Mouse (Mus musculus) ovary, postnatal 36 days (tissue): ENCODE data around the gene Cir1.

Source experiments
- DNase-seq: peaks from one replicate; pipeline ENCODE4 v3.0.0; 2022; ENCODE audit warnings: low spot score, mixed read lengths

The Cir1 gene

GRCm38 (mm10) chr2:73312152-73313116 lies at the start of gene Cir1, which contains the start of gene Scrn3:
TSS of gene Cir1 (minus strand) at chr2:73312701.
TSS of gene Scrn3 (plus strand) at chr2:73312601.
- DNase-seq, result peak; percentile 93

DNA sequence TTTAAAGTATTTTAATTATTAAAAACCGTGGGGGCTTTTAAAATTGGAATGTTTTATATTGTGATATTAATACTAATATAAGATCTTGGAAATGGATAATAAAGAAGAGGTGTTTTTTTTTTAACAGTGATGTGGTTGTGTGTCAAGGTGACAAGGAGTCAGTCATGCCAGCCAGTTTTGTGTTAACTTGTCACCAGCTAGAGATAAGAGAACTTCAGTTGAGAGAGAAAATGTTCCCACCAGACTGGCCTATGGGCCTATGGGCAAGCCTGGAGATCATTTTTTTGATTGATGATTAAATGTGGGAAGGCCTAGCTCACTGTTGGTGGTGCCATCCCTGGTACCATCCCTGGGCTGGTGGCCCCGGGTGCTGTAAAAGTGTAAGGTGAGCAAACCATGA lies 48.0 kb upstream of the Cir1 start:
- no peak for DNase-seq

- no peak for DNase-seq
These were observed 47.4 kb upstream of the Cir1 start for GRCm38 (mm10) chr2:73359941-73360340.

DNA sequence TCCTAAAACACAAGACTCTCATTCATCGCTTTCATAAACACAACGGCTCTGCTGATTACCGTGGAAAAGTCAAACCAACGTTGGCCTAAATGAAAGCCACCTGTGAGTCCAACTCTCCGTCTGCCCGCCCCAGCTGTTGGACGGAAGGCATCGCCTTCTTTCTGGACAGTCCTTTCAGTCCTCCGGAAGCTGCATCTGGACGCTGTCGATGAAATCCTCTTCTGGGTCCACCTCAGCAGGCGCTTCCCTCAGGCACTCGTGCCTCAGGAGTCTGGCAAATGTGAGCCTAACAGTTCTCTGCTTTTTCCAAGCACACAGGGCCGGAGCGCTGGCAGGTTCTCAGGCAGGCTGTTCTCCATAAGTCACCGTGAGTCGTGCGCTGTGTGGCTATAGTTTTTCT lies 44.5 kb upstream of the Cir1 start:
- no peak for DNase-seq

DNA sequence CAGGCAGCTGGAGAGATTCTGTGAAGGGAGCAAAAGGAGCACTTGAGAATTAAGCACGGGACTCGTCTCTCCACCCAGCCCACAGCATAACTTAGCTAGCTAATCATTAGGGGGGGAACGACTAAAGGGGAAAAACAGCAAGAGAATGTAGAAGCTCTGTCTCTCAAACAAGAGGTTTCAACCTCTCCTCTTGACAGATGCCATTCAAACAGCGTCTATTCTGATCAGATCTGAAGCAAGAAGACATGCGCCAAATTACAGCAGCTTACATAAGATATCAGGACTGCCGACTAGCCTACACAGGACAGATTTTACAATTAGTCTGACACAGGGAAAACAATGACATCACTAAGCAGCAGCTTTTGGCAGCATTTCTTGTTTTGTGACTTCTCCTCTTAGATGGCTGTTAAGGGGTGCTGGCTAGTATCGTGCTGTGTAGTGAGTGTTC lies 39.5 kb upstream of the Cir1 start:
- DNase-seq, result no peak

- DNase-seq, result no peak
These were observed 39.0 kb upstream of the Cir1 start for GRCm38 (mm10) chr2:73351496-73351895.

GRCm38 (mm10) chr2:73348221-73348620 lies 35.7 kb upstream of the Cir1 start:
- no peak for DNase-seq

GRCm38 (mm10) chr2:73347766-73348165 lies 35.3 kb upstream of the Cir1 start:
- no peak for DNase-seq

GRCm38 (mm10) chr2:73347136-73347535 lies 34.6 kb upstream of the Cir1 start:
- no peak for DNase-seq

DNA sequence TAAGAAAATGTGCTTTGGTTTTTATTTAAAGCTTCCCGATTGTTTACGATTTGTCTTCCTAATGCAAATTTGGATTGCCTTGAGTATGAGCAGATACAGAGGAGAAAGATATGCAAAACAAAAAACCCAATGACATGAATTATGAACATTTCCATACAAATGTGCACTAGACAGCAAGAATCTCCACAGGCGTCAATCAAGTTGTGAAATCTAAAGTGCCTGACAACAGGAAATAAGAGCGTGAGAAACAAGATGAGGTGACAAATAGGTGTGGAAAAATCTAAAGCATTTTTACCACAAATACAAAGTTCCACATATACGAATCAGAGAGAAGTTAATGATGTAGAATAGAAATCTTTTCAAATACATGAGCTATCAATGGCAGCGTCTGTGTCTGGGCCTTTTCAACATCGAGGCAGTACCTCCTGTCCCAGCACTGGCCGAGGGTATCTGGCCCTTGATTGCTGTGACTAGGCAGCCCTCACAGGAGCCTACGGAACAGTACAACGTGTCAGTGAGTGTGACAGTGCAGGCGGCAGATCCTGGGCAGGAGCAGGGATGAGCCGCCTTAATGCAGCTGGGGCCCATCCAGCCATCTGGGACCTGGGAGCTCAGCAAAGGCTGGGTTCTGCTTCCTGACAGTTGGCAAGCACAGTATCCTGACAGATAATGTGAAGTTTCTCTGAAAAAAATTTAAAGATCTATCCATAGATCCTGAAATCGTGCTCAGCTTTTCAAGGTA lies 34.0 kb upstream of the Cir1 start:
- no peak for DNase-seq

- DNase-seq, result no peak
These were observed 32.7 kb upstream of the Cir1 start for GRCm38 (mm10) chr2:73345204-73345603.

DNA sequence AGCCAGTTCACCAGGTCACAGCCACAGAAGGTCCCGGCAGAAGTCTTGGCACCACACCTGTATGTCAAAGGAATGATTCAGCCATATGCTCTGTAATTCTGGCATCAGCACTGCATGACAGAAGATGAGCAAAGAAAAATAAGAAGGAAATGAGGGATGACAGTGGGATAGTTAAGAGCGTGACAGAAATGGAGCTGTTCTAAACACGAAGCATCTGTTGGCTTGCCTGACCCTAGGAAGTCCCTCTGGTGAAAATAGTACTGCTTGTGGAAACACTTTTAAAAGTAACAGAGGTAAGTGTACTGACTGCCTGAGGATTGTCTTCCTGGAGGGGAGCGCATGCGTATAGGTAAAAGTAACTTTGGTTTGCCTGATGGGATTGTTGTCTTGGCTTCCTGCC lies 31.2 kb upstream of the Cir1 start:
- DNase-seq, result no peak

GRCm38 (mm10) chr2:73338415-73338814 lies 25.9 kb upstream of the Cir1 start:
- no peak for DNase-seq

DNA sequence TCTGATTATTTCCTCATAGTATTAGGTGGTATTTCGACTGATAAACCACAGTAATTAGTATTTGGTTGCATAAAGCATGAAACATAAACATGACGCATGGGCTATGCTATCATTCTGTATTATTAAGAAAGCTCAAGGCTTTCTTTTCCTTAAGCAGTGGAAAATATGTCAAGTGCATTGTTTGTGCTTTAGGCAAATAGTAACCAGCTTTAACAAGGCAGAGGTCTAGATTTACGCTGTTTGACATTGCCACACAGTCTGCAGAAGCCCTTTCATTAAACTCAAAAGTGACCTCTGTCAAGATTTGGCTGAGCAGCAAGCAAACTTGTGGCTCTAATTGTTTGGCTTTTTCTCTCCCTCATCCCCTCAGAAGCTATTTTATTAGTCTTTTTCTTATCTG lies 23.4 kb upstream of the Cir1 start:
- no peak for DNase-seq

- DNase-seq, result no peak
These were observed 13.4 kb upstream of the Cir1 start for GRCm38 (mm10) chr2:73325871-73326270.

DNA sequence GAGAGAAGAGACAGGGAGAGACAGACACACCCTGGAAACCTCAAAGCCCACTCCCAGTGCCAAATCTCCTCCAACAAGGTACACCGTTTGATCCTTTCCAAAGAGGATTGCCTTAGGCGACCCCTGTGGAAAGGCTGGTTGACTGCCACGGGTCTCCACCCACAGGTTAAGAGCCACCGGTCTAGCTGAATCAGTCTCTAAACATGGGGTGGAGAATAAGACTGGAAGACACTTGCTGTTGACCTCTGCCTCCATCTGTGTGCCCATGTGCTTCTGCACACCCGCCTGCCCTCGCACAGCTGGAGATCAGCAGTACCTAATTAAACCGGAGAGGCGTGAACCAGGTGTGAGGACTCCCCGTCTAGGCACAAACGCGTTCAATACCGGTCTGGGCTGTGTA lies 10.5 kb upstream of the Cir1 start:
- no peak for DNase-seq

DNA sequence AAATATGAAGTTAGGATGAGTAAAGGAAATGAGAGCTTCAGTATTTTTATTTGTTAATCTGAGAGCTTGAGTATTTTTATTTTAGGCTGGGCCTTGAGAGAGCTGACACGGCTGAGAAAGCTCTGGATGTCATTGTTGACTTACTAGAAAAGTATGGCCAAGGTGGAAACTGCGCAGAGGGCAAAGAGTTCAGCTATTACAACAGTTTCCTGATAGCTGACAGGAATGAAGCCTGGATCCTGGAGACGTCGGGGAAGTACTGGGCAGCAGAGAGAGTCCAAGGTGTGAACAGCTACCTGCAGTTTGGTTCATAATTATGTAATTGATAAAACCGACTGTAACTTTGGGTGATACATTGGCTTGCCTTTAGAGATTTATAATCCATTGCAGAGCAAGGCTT lies 6.7 kb upstream of the Cir1 start:
- no peak for DNase-seq

- no peak for DNase-seq
These were observed 4.9 kb upstream of the Cir1 start for GRCm38 (mm10) chr2:73317426-73317825.

- no peak for DNase-seq
These were observed 1.8 kb upstream of the Cir1 start for GRCm38 (mm10) chr2:73314311-73314710.

- peak; percentile 42 for DNase-seq
These were observed 608 bp upstream of the Cir1 start for GRCm38 (mm10) chr2:73313117-73313501.

GRCm38 (mm10) chr2:73306006-73306405 lies 6.5 kb downstream of the Cir1 start:
- DNase-seq, result no peak

DNA sequence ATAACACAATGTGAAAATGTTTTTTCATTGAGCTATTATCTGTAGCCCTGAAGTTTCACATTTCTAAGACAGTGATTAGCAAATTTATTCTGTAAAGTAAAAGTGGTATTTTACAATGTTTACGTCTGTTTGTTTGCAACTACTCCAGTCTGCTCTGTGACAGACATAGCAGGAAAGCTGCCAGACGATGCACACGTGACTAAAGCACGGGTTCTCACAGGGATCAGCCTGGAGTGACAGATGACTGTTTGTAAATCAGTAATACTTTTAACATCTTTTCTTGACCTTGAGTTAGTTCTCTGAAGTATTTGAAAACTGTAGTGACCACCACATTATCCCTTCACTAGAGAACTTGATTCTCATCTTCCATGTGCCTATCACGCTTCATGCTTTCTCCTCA lies 8.0 kb downstream of the Cir1 start:
- DNase-seq, result no peak

DNA sequence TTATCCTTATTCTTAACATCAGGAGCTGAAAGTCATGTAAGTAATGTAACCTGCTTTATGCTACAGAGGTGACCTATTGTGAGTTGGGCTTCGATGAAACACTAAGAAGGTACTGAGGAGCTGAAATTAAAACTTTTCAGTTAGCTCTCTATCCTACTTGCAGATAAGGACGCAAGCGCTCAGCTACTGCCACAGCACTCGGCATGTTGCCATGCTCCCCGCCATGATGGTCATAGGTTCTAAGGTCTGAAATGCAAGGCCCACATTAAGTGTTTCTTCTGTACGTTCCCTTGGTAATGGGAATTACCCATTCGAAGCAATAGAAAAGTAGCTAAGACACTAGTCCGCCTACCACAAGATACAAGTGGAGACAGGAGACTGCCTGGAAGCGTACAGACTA lies 9.8 kb downstream of the Cir1 start:
- no peak for DNase-seq
